Mouse (Mus musculus): Measurements from ENCODE around the gene Slit3. TPM values are rescaled to one million over a fixed set of nuclear protein-coding genes. Genes with fewer than 3 reads are reported as not detected.

Slit3 gene
- polyA plus RNA-seq, 1 experiment from 2014 or later: 14.3 TPM

DNA sequence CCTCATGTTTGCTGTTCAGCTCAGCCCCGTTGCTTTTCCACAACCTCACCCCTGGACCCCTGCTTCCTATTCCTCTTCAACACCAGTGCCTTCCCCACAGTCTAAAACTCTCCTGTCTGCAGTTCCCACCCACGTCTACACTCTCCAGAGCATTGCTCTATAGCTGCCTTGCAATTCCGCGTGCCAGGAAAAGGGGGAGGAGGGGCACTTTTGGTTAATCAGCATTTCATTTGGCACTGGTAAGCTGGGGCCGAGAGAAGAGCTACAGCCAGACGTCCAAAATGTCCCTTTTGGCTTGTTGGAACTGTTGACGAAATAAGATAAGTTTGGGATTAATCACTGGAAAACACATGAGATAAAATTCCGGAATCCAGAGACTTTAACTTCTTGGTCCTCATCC, 274.4 kb downstream of the Slit3 start:
- no peak for DNase-seq (ENCODE audit: low spot score)
- no peak overlapping the region for H3K4me2 ChIP-seq (replicated peaks)
- no peaks in the 10 kb centered on the region for H3K27me3 ChIP-seq (ENCODE audit: control insufficient read depth, insufficient read depth, low read length)
- H3K4me1 ChIP-seq (replicated peaks; ENCODE audit: control insufficient read depth, insufficient read depth, low read length): no peaks in the 10 kb centered on the region
- no peaks in the 10 kb centered on the region for H3K36me3 ChIP-seq (replicated peaks; ENCODE audit: control insufficient read depth, insufficient read depth)
- H3K4me3 ChIP-seq (replicated peaks; ENCODE audit: low read length): no peak overlapping the region
- H3K27ac ChIP-seq: no peak overlapping the region
- ATAC-seq (ENCODE audit: low FRiP score): no peak
- H3K9ac ChIP-seq: no peak overlapping the region
- H3K9me3 ChIP-seq (ENCODE audit: control insufficient read depth, low read length): no peaks in the 10 kb centered on the region
- 64% methylated on average over 8 of the region's 8 CpGs for WGBS

- no peak overlapping the region for H3K9ac ChIP-seq
- no peak overlapping the region for H3K4me3 ChIP-seq (replicated peaks; ENCODE audit: low read length)
- 80% methylated on average over 5 of the region's 5 CpGs for WGBS
- DNase-seq (ENCODE audit: low spot score) (no peak), ATAC-seq (ENCODE audit: low FRiP score) (no peak)
- H3K9me3 ChIP-seq (ENCODE audit: control insufficient read depth, low read length): no peaks in the 10 kb centered on the region
- no peak overlapping the region for H3K27ac ChIP-seq
- H3K4me1 ChIP-seq (replicated peaks; ENCODE audit: control insufficient read depth, insufficient read depth, low read length): no peaks in the 10 kb centered on the region
- H3K27me3 ChIP-seq (ENCODE audit: control insufficient read depth, insufficient read depth, low read length): no peaks in the 10 kb centered on the region
- H3K36me3 ChIP-seq (replicated peaks; ENCODE audit: control insufficient read depth, insufficient read depth): no peaks in the 10 kb centered on the region
- no peak overlapping the region for H3K4me2 ChIP-seq (replicated peaks)
Observed at GRCm38 (mm10) chr11:35398353-35398752, 277.3 kb downstream of the Slit3 start.

GRCm38 (mm10) chr11:35403516-35403915, 282.5 kb downstream of the Slit3 start:
- Histone ChIP-seq H3K27ac (no peak overlapping the region), H3K4me1 (replicated peaks; ENCODE audit: control insufficient read depth, insufficient read depth, low read length) (no peaks in the 10 kb centered on the region), H3K27me3 (ENCODE audit: control insufficient read depth, insufficient read depth, low read length) (peaks cover 5% of the 10 kb centered on the region), H3K9ac (no peak overlapping the region), H3K9me3 (ENCODE audit: control insufficient read depth, low read length) (no peaks in the 10 kb centered on the region), H3K4me3 (replicated peaks; ENCODE audit: low read length) (no peak overlapping the region), H3K4me2 (replicated peaks) (no peak overlapping the region), H3K36me3 (replicated peaks; ENCODE audit: control insufficient read depth, insufficient read depth) (no peaks in the 10 kb centered on the region)
- DNase-seq (ENCODE audit: low spot score): no peak
- no peak for ATAC-seq (ENCODE audit: low FRiP score)
- WGBS: 86% methylated on average over 9 of the region's 9 CpGs

- ATAC-seq (ENCODE audit: low FRiP score) (no peak), DNase-seq (ENCODE audit: low spot score) (no peak)
- Histone ChIP-seq H3K9ac (no peak overlapping the region), H3K4me1 (replicated peaks; ENCODE audit: control insufficient read depth, insufficient read depth, low read length) (no peaks in the 10 kb centered on the region), H3K36me3 (replicated peaks; ENCODE audit: control insufficient read depth, insufficient read depth) (no peaks in the 10 kb centered on the region), H3K4me2 (replicated peaks) (no peak overlapping the region), H3K9me3 (ENCODE audit: control insufficient read depth, low read length) (no peaks in the 10 kb centered on the region), H3K27me3 (ENCODE audit: control insufficient read depth, insufficient read depth, low read length) (peaks cover 5% of the 10 kb centered on the region), H3K4me3 (replicated peaks; ENCODE audit: low read length) (no peak overlapping the region), H3K27ac (no peak overlapping the region)
- 49% methylated on average over 3 of the region's 3 CpGs for WGBS
Observed at GRCm38 (mm10) chr11:35406045-35406444, 285.0 kb downstream of the Slit3 start.

DNA sequence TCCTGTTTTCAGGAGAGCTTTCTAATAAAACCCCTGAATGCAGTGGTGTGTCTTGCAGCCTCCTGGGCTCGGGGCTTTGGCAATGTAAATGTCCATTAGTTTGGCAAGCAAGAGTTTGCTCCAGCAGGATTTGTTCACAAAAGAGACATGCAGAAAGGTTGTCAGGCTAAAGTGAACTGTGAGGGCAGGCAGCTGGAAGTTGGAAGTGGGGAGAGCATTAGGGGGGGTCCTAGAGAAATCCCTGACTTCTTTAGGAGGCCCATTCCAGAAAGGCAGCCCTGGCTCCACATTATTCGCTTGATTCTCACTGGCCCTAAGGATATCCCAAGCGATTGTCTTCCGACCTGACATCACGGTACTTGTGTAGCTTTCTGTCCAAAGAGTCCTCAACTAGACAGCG, 285.5 kb downstream of the Slit3 start:
- H3K27me3 ChIP-seq (ENCODE audit: control insufficient read depth, insufficient read depth, low read length): peaks cover 5% of the 10 kb centered on the region
- H3K27ac ChIP-seq: no peak overlapping the region
- H3K9me3 ChIP-seq (ENCODE audit: control insufficient read depth, low read length): no peaks in the 10 kb centered on the region
- ATAC-seq (ENCODE audit: low FRiP score): no peak
- H3K9ac ChIP-seq: no peak overlapping the region
- H3K4me1 ChIP-seq (replicated peaks; ENCODE audit: control insufficient read depth, insufficient read depth, low read length): no peaks in the 10 kb centered on the region
- DNase-seq (ENCODE audit: low spot score): no peak
- H3K36me3 ChIP-seq (replicated peaks; ENCODE audit: control insufficient read depth, insufficient read depth): no peaks in the 10 kb centered on the region
- H3K4me2 ChIP-seq (replicated peaks): no peak overlapping the region
- 60% methylated on average over 6 of the region's 6 CpGs for WGBS
- H3K4me3 ChIP-seq (replicated peaks; ENCODE audit: low read length): no peak overlapping the region

DNA sequence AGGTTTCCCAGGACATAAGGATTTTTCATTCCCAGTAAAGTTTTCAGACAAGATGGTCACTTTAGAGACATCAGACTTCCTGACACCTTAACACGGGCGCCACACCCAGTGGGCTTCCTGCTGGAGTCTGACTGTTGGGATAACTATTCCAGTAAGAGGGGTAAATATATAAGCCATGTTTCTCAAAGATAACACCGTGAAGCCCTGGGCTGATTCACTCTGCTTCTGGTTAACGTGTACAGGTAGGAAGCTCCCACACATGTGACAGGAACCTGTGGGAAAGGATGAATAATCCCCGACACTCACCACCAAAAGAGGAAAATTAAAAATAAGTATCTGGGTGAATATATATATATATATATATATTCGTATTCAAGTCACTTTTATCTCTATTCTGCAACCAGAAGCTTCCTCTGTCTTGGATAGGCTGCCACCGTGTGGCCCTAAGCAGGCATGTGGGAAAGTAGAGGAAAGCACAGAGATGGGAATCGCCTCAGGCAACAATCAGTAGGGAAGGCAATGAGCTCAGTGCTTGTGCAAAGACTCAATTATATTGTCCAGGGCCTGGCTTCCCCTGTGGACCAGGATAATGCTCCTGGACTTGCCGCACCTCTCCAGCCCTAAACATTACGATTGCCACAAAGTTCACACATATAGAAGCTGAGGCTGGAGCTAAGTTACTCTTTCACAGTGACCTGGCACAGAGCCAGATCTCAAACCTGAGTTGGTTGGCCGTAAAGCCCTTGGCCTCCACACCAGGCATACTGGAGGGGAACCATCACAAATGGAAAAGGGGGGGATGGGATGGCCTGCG, 286.5 kb downstream of the Slit3 start:
- no peak overlapping the region for H3K4me3 ChIP-seq (replicated peaks; ENCODE audit: low read length)
- no peak overlapping the region for H3K9ac ChIP-seq
- ATAC-seq (ENCODE audit: low FRiP score) (peak; percentile 74; the same call in 1 of the 2 replicates), DNase-seq (ENCODE audit: low spot score) (peak; percentile 86)
- no peak overlapping the region for H3K27ac ChIP-seq
- no peak overlapping the region for H3K4me2 ChIP-seq (replicated peaks)
- 54% methylated on average over 12 of the region's 12 CpGs for WGBS
- no peaks in the 10 kb centered on the region for H3K4me1 ChIP-seq (replicated peaks; ENCODE audit: control insufficient read depth, insufficient read depth, low read length)
- no peaks in the 10 kb centered on the region for H3K36me3 ChIP-seq (replicated peaks; ENCODE audit: control insufficient read depth, insufficient read depth)
- H3K9me3 ChIP-seq (ENCODE audit: control insufficient read depth, low read length): no peaks in the 10 kb centered on the region
- H3K27me3 ChIP-seq (ENCODE audit: control insufficient read depth, insufficient read depth, low read length): peaks cover 5% of the 10 kb centered on the region

DNA sequence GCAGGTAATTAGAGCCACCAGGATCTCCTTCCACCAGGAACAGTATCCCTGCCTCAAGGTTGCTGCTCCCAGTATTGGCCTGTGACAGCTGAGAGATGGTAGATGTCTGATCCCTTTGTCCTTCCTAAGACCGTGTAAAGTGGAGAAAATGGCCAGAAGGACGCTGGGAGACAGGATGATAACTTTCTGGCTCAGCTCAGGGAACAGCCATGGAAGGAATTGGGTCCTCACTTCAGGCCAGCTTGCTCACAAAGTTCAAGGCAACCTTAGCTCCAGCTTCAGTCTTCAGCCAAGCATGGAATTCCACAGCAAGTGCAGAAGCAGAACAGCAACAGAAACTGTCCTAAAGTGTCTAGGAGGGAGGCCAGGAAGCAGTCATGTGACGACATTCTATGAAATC, 289.4 kb downstream of the Slit3 start:
- Histone ChIP-seq H3K36me3 (replicated peaks; ENCODE audit: control insufficient read depth, insufficient read depth) (no peaks in the 10 kb centered on the region), H3K4me1 (replicated peaks; ENCODE audit: control insufficient read depth, insufficient read depth, low read length) (no peaks in the 10 kb centered on the region), H3K27ac (no peak overlapping the region), H3K4me3 (replicated peaks; ENCODE audit: low read length) (no peak overlapping the region), H3K27me3 (ENCODE audit: control insufficient read depth, insufficient read depth, low read length) (peaks cover 5% of the 10 kb centered on the region; the same call in 1 of the 2 replicates), H3K4me2 (replicated peaks) (no peak overlapping the region), H3K9me3 (ENCODE audit: control insufficient read depth, low read length) (no peaks in the 10 kb centered on the region), H3K9ac (no peak overlapping the region)
- DNase-seq (ENCODE audit: low spot score): no peak
- no peak for ATAC-seq (ENCODE audit: low FRiP score)
- WGBS: 62% methylated on average over 3 of the region's 3 CpGs

DNA sequence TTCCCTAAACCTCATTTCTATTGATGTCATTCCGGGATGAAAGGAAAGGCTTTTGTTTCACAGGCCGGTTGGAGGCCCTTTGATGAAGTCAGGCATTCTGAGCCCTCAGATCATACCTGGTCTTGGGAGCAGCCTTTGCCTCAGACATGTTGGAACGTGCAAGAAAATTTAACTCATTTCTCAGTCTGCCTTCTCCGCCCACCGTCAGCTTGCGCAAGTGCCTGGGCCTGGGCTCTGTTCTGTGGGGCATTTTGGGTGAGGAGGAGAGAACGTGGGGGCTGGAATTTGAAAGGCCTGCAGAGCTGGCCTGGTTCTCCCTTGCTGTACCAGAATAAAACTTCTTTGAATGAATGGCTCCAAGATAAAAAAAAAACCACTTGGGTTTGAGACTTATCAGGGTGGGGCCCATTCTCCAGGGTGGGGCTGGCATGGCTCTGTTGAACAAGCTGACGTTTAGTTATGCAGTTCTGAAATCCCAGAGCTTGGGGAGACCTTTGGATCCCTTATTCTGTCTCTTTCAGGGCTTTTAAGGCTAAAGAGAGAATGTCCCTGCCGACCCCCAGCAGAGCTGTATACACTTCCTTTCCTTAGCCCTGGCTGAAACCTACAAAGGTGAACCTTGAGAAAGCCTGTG, 294.9 kb downstream of the Slit3 start:
- Histone ChIP-seq H3K4me1 (replicated peaks; ENCODE audit: control insufficient read depth, insufficient read depth, low read length) (no peaks in the 10 kb centered on the region), H3K9me3 (ENCODE audit: control insufficient read depth, low read length) (no peaks in the 10 kb centered on the region), H3K4me3 (replicated peaks; ENCODE audit: low read length) (no peak overlapping the region), H3K27me3 (ENCODE audit: control insufficient read depth, insufficient read depth, low read length) (no peaks in the 10 kb centered on the region), H3K4me2 (replicated peaks) (no peak overlapping the region), H3K36me3 (replicated peaks; ENCODE audit: control insufficient read depth, insufficient read depth) (no peaks in the 10 kb centered on the region), H3K27ac (no peak overlapping the region), H3K9ac (no peak overlapping the region)
- no peak for ATAC-seq (ENCODE audit: low FRiP score)
- DNase-seq (ENCODE audit: low spot score): no peak
- WGBS: 55% methylated on average over 9 of the region's 9 CpGs

GRCm38 (mm10) chr11:35416402-35417093, 295.5 kb downstream of the Slit3 start:
- 56% methylated on average over 14 of the region's 14 CpGs for WGBS
- no peak for ATAC-seq (ENCODE audit: low FRiP score)
- Histone ChIP-seq H3K9me3 (ENCODE audit: control insufficient read depth, low read length) (no peaks in the 10 kb centered on the region), H3K9ac (no peak overlapping the region), H3K4me2 (replicated peaks) (no peak overlapping the region), H3K27me3 (ENCODE audit: control insufficient read depth, insufficient read depth, low read length) (no peaks in the 10 kb centered on the region), H3K4me3 (replicated peaks; ENCODE audit: low read length) (no peak overlapping the region), H3K27ac (no peak overlapping the region), H3K36me3 (replicated peaks; ENCODE audit: control insufficient read depth, insufficient read depth) (no peaks in the 10 kb centered on the region), H3K4me1 (replicated peaks; ENCODE audit: control insufficient read depth, insufficient read depth, low read length) (no peaks in the 10 kb centered on the region)
- DNase-seq (ENCODE audit: low spot score): no peak

All from hindbrain, embryonic 14.5 days (tissue).